Mouse (Mus musculus) MEL (cell line): ENCODE results near the gene Fbxo9. TPM values are rescaled to one million over a fixed set of nuclear protein-coding genes. Genes with fewer than 3 reads are reported as not detected.

Experiments used
- DNase-seq: peaks from one replicate; pipeline ENCODE4 v3.0.0; 2011; ENCODE audit warnings: low read depth, low spot score
- H3K27ac ChIP-seq: 2 replicates; pipeline ENCODE4 v1.5.1; 2012; ENCODE audit warnings: low read depth, mild to moderate bottlenecking, control low read depth, low read length, moderate library complexity; ENCODE audit not compliant: control insufficient read depth
- H3K27me3 ChIP-seq, 2 experiments: fragments of 150-350 bp in 1 of 2; sonication (generic) in 1 of 2; 2 replicates each; pipeline ENCODE4 v1.6.1; 2012; ENCODE audit warnings: low read length in 2 of 2, mild to moderate bottlenecking in 2 of 2, improper control_type of control experiment in 1 of 2, moderate library complexity in 1 of 2; ENCODE audit not compliant: insufficient read depth in 2 of 2, control insufficient read depth in 1 of 2
- H3K36me3 ChIP-seq, 2 experiments: 2 replicates each; pipeline ENCODE4 v1.6.1; 2012 to 2014; ENCODE audit warnings: low read length in 2 of 2, improper control_type of control experiment in 1 of 2, inconsistent platforms in 1 of 2, mild to moderate bottlenecking in 1 of 2; ENCODE audit not compliant: insufficient read depth in 2 of 2, control insufficient read depth in 1 of 2
- H3K4me1 ChIP-seq, 2 experiments: fragments of 150-350 bp in 1 of 2; sonication (generic) in 1 of 2; 2 replicates each; pipeline ENCODE4 v1.6.1; 2012; ENCODE audit warnings: low read length in 2 of 2, improper control_type of control experiment in 1 of 2, mild to moderate bottlenecking in 1 of 2; ENCODE audit not compliant: insufficient read depth in 2 of 2, control insufficient read depth in 1 of 2
- H3K4me3 ChIP-seq, 2 experiments: fragments of 150-350 bp in 1 of 2; sonication (generic) in 1 of 2; 2 replicates each; pipeline ENCODE4 v1.5.1; 2012; ENCODE audit warnings: low read depth in 2 of 2, low read length in 2 of 2, mild to moderate bottlenecking in 2 of 2, moderate library complexity in 2 of 2, control low read depth in 1 of 2, improper control_type of control experiment in 1 of 2; ENCODE audit not compliant: control insufficient read depth in 1 of 2, insufficient read depth in 1 of 2
- H3K79me2 ChIP-seq: 2 replicates; pipeline ENCODE4 v1.6.1; 2012; ENCODE audit warnings: mild to moderate bottlenecking, low read length, moderate library complexity; ENCODE audit not compliant: control insufficient read depth, poor library complexity, insufficient read depth
- H3K9ac ChIP-seq: 2 replicates; pipeline ENCODE4 v1.6.1; 2012; ENCODE audit warnings: low read depth, mild to moderate bottlenecking, control low read depth, low read length, moderate library complexity; ENCODE audit not compliant: control insufficient read depth, poor library complexity, severe bottlenecking
- H3K9me3 ChIP-seq: fragments of 150-350 bp; sonication (generic); replicated peaks from 2 replicates; pipeline ENCODE4 v1.6.1; 2012; ENCODE audit warnings: mild to moderate bottlenecking, low read length, improper control_type of control experiment, moderate library complexity; ENCODE audit not compliant: insufficient read depth
- BHLHE40 ChIP-seq: IDR thresholded peaks from 2 replicates; pipeline ENCODE4 v1.6.1; 2012; ENCODE audit warnings: low read depth, mild to moderate bottlenecking, inconsistent platforms, low read length, improper control_type of control experiment, borderline replicate concordance
- CHD1 ChIP-seq: IDR thresholded peaks from 2 replicates; pipeline ENCODE4 v1.6.1; 2012; ENCODE audit warnings: low read depth, mild to moderate bottlenecking, inconsistent platforms, low read length, improper control_type of control experiment
- EP300 ChIP-seq, 2 experiments: IDR thresholded peaks; 2 replicates each; pipeline ENCODE4 v1.6.1; 2011; ENCODE audit warnings: improper control_type of control experiment in 2 of 2, low read length in 2 of 2, low read depth in 1 of 2, mild to moderate bottlenecking in 1 of 2
- ETS1 ChIP-seq: IDR thresholded peaks from 2 replicates; pipeline ENCODE4 v1.6.1; 2012; ENCODE audit warnings: low read depth, mild to moderate bottlenecking, inconsistent platforms, low read length, improper control_type of control experiment, moderate library complexity
- GATA1 ChIP-seq: IDR thresholded peaks from 2 replicates; pipeline ENCODE4 v1.6.1; 2011; ENCODE audit warnings: low read depth, low read length, improper control_type of control experiment
- HCFC1 ChIP-seq: IDR thresholded peaks from 2 replicates; pipeline ENCODE4 v1.6.1; 2012; ENCODE audit warnings: low read depth, mild to moderate bottlenecking, inconsistent platforms, low read length, improper control_type of control experiment, moderate library complexity
- JUND ChIP-seq: IDR thresholded peaks from 2 replicates; pipeline ENCODE4 v1.6.1; 2011; ENCODE audit warnings: low read depth, mild to moderate bottlenecking, improper control_type of control experiment, low read length
- KAT2A ChIP-seq: conservative IDR thresholded peaks from 2 replicates; pipeline ENCODE4 v1.6.1; 2012; ENCODE audit warnings: low read depth, low read length, improper control_type of control experiment, inconsistent platforms
- MAFK ChIP-seq: IDR thresholded peaks from 2 replicates; pipeline ENCODE4 v1.6.1; 2011; ENCODE audit warnings: low read depth, mild to moderate bottlenecking, low read length, improper control_type of control experiment, borderline replicate concordance
- MAZ ChIP-seq: IDR thresholded peaks from 2 replicates; pipeline ENCODE4 v1.6.1; 2012; ENCODE audit warnings: low read depth, mild to moderate bottlenecking, inconsistent platforms, low read length, improper control_type of control experiment
- MXI1 ChIP-seq: IDR thresholded peaks from 2 replicates; pipeline ENCODE4 v1.6.1; 2011; ENCODE audit warnings: mild to moderate bottlenecking, low read depth, low read length, improper control_type of control experiment
- MYC ChIP-seq: IDR thresholded peaks from 2 replicates; pipeline ENCODE4 v1.6.1; 2011; ENCODE audit warnings: low read depth, mild to moderate bottlenecking, low read length, improper control_type of control experiment, moderate library complexity
- NELFE ChIP-seq: IDR thresholded peaks from 2 replicates; pipeline ENCODE4 v1.6.1; 2011; ENCODE audit warnings: low read depth, low read length, improper control_type of control experiment
- NRF1 ChIP-seq: IDR thresholded peaks from 2 replicates; pipeline ENCODE4 v1.6.1; 2014; ENCODE audit warnings: low read depth, mild to moderate bottlenecking, inconsistent platforms, low read length, improper control_type of control experiment, moderate library complexity; ENCODE audit not compliant: poor library complexity, insufficient read depth, severe bottlenecking
- POLR2A ChIP-seq, 2 experiments: IDR thresholded peaks; 2 replicates each; pipeline ENCODE4 v1.6.1; 2011 to 2012; ENCODE audit warnings: low read length in 2 of 2, mild to moderate bottlenecking in 2 of 2, control low read depth in 1 of 2, improper control_type of control experiment in 1 of 2, low read depth in 1 of 2, moderate library complexity in 1 of 2; ENCODE audit not compliant: control insufficient read depth in 1 of 2, insufficient read depth in 1 of 2, poor library complexity in 1 of 2
- POLR2AphosphoS2 ChIP-seq: IDR thresholded peaks from 2 replicates; pipeline ENCODE4 v1.6.1; 2011; ENCODE audit warnings: low read length, improper control_type of control experiment
- SIN3A ChIP-seq: IDR thresholded peaks from 2 replicates; pipeline ENCODE4 v1.6.1; 2012; ENCODE audit warnings: low read length, improper control_type of control experiment, inconsistent platforms
- TBP ChIP-seq: IDR thresholded peaks from 2 replicates; pipeline ENCODE4 v1.8.0; 2011; ENCODE audit warnings: low read depth, low read length, improper control_type of control experiment
- UBTF ChIP-seq: IDR thresholded peaks from 2 replicates; pipeline ENCODE4 v1.6.1; 2012; ENCODE audit warnings: low read depth, mild to moderate bottlenecking, inconsistent platforms, low read length, improper control_type of control experiment, moderate library complexity, borderline replicate concordance; ENCODE audit not compliant: insufficient read depth
- USF2 ChIP-seq, 2 experiments: IDR thresholded peaks; 2 replicates each; pipeline ENCODE4 v1.6.1; 2011 to 2012; ENCODE audit warnings: improper control_type of control experiment in 2 of 2, low read length in 2 of 2, borderline replicate concordance in 1 of 2, inconsistent platforms in 1 of 2, low read depth in 1 of 2, mild to moderate bottlenecking in 1 of 2; ENCODE audit not compliant: insufficient read depth in 1 of 2
- ZC3H11A ChIP-seq: IDR thresholded peaks from 2 replicates; pipeline ENCODE4 v1.6.1; 2012; ENCODE audit warnings: low read depth, mild to moderate bottlenecking, inconsistent platforms, low read length, improper control_type of control experiment
- ZKSCAN1 ChIP-seq: IDR thresholded peaks from 2 replicates; pipeline ENCODE4 v1.6.1; 2012; ENCODE audit warnings: low read depth, mild to moderate bottlenecking, inconsistent platforms, low read length, improper control_type of control experiment, moderate library complexity
- ZNF384 ChIP-seq: IDR thresholded peaks from 2 replicates; pipeline ENCODE4 v1.6.1; 2012; ENCODE audit warnings: low read depth, mild to moderate bottlenecking, inconsistent platforms, low read length, improper control_type of control experiment
- polyA plus RNA-seq, 2 experiments: library from polyadenylated mRNA; stranded (reverse) in 1 of 2; unstranded in 1 of 2; fragments of >175 nt in 1 of 2; fragments of >200 nt in 1 of 2; gene quantifications; 2 replicates each; pipeline versions ENCODE4 v1.2.1 to v1.2.4; 2012; ENCODE audit warnings: low replicate concordance in 2 of 2, low read depth in 1 of 2; ENCODE audit not compliant: insufficient read length in 2 of 2, insufficient read depth in 1 of 2, missing spikeins in 1 of 2
- total RNA-seq: library from RNA; depleted of rRNA; stranded (reverse); fragments of 300-350 nt; gene quantifications from 2 replicates; pipeline ENCODE4 v1.2.3, GENCODE M21; 2012

Fbxo9 gene
- total and polyA plus RNA-seq, 3 experiments = 47.0 to 402 (median 56.0) TPM

- H3K27me3 ChIP-seq = no peaks in the 10 kb centered on the region
- H3K9me3 ChIP-seq = no peaks in the 10 kb centered on the region
- H3K27ac ChIP-seq = no peak overlapping the region
- TF ChIP-seq BHLHE40 (no peak), SIN3A (no peak), JUND (no peak), TBP (no peak), CHD1 (no peak), USF2 (IDR thresholded peaks at IDR 0.05; ENCODE audit: borderline replicate concordance in 1 of 2, insufficient read depth in 1 of 2, low read depth in 1 of 2, low read length in 2 of 2) (no peak)
- no peak overlapping the region for H3K4me3 ChIP-seq
- peaks cover 0 to 7% of the 10 kb centered on the region in 2 experiments; a peak in 1 of 4 replicates for H3K4me1 ChIP-seq
- H3K36me3 ChIP-seq = no peaks in the 10 kb centered on the region
- no peaks in the 10 kb centered on the region for H3K79me2 ChIP-seq
- no peak overlapping the region for H3K9ac ChIP-seq
- no peak for DNase-seq
Observed at GRCm38 (mm10) chr9:78126007-78126406, 17.1 kb upstream of the Fbxo9 start.

- Histone ChIP-seq H3K4me1 (peaks cover 0 to 7% of the 10 kb centered on the region in 2 experiments; a peak in 1 of 4 replicates), H3K9ac (no peak overlapping the region), H3K4me3 (no peak overlapping the region), H3K9me3 (no peaks in the 10 kb centered on the region), H3K27me3 (no peaks in the 10 kb centered on the region), H3K27ac (no peak overlapping the region), H3K36me3 (no peaks in the 10 kb centered on the region), H3K79me2 (no peaks in the 10 kb centered on the region)
- DNase-seq = no peak
- no peak for TF ChIP-seq SIN3A
- TF ChIP-seq ZC3H11A = no peak
- no peak for TF ChIP-seq EP300 (IDR thresholded peaks at IDR 0.05; ENCODE audit: low read depth in 1 of 2, low read length in 2 of 2)
- TF ChIP-seq JUND = no peak
- TF ChIP-seq GATA1 = no peak
- no peak for TF ChIP-seq NRF1
- no peak for TF ChIP-seq BHLHE40
- no peak for TF ChIP-seq NELFE
- TF ChIP-seq MAZ = no peak
- TF ChIP-seq ETS1 = no peak
- no peak for TF ChIP-seq POLR2AphosphoS2
- TF ChIP-seq POLR2A (IDR thresholded peaks at IDR 0.05; ENCODE audit: control insufficient read depth in 1 of 2, insufficient read depth in 1 of 2, low read depth in 1 of 2, low read length in 2 of 2, poor library complexity in 1 of 2) = no peak
- no peak for TF ChIP-seq HCFC1
- no peak for TF ChIP-seq MYC
- no peak for TF ChIP-seq KAT2A
- TF ChIP-seq MAFK = no peak
- TF ChIP-seq ZKSCAN1 = no peak
- no peak for TF ChIP-seq ZNF384
- TF ChIP-seq MXI1 = no peak
- TF ChIP-seq UBTF = no peak
Observed at GRCm38 (mm10) chr9:78124297-78124696, 15.4 kb upstream of the Fbxo9 start.
